Mouse (Mus musculus) urinary bladder, postnatal 0 days (tissue): ENCODE results near the gene Hsh2d. TPM values are rescaled to one million over a fixed set of nuclear protein-coding genes. Genes with fewer than 3 reads are reported as not detected.

Source experiments
- polyA plus RNA-seq: library from polyadenylated mRNA; unstranded; fragments of >200 nt; fragmentation: Nextera tagmentation; extraction: Ambion mirVana; gene quantifications from 2 replicates; pipeline ENCODE4 v1.2.1, GENCODE M21; 2015

Gene Hsh2d
- 0.08 and 0.19 TPM in 2 replicates for polyA plus RNA-seq

GRCm38 (mm10) chr8:72189417-72190214, at the start of gene Hsh2d:
Gene Hsh2d (plus strand): TSS chr8:72189638.

DNA sequence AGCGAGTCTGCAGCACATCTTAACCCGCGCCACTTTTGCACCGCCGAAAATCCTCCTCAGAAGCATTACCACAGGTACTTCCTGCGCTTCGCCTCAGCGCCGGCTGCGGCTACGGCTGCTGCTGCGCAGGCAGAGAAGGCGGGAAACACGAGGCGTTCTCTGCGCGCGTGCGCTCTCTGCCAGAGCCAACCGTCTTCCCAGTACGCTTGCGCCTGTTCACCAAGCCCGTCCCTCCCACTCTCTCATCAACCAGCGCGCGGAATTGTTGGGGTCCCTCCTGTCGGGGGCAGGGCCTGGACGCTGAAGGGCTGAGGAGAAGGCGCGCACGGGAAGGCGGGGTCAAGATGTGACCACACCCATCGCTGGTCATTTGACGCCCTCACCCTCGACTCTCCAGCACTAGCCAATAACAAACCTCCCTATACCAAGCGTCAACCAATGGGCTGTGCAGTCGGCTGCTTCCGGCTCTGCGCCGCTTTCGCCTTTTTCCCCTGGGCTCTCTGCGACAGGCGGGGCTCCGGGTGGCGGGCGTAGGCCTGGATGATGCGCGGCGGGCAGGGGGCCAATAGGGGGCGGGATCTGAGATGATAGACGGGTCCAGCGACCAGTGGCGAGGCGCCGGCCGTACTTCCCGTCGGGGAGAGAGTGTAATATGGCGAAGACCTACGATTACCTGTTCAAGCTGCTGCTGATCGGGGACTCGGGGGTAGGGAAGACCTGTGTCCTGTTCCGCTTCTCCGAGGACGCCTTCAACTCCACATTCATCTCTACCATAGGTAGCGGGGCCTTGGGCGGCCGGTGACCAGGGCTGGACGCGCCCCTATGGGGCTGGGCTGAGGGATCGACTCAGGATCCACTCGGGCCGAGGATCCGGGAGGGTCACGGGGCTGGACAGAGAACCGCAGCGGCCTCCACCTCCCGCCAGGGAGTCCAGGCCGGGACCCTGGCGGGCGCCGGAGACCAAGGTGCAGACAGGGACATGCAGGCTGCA, 28.4 kb upstream of the Hsh2d start, which contains the start of gene Rab8a:
Gene Rab8a, plus strand, starts transcription at position 494 of the 991 bp plus-strand sequence.

GRCm38 (mm10) chr8:72212751-72213150, 23.3 kb downstream of the Hsh2d start, which contains the start of gene Cib3:
Gene Cib3 (minus strand): TSS chr8:72212837.

GRCm38 (mm10) chr8:72213536-72213935, 24.1 kb downstream of the Hsh2d start, which contains the start of gene Gm11034:
Gene Gm11034 (minus strand): TSS chr8:72213636.

DNA sequence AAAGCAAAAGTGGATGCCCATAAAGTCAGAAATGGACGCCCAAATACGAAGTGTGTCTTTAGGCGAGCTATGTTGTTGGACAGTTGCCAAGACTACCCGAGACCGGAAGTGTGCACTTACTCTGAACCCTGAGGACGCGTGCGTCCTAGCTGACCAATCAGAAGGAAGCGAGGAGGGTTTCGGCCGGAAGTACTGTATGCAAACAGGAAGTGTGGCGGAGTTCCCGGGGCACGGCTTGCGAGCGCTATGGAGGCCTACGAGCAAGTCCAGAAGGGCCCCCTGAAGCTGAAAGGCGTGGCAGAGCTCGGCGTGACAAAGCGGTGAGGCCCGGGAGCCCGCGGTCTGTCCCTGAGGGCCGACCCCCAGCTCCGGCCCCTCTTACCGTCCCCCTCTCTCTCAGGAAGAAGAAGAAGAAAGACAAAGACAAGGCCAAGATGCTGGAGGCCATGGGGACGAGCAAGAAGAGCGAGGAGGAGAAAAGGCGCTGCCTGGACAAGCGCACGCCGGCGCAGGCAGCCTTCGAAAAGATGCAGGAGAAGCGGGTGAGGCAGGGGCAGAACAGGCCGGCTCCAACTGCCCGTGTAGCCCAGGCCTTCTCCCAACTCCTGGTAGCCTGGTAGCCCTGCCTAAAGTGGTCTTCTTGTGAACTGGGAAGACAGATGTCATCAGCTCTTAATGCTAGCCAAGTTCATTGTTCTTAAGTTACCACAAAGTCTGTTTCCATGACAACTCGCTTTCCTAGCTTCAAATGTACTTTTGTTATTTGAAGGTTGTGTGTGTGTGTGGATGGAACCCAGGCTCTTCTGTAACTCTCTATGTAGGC, 30.3 kb downstream of the Hsh2d start, which contains the start of gene Fam32a:
Gene Fam32a, plus strand, starts transcription at position 190 of the 823 bp plus-strand sequence.

DNA sequence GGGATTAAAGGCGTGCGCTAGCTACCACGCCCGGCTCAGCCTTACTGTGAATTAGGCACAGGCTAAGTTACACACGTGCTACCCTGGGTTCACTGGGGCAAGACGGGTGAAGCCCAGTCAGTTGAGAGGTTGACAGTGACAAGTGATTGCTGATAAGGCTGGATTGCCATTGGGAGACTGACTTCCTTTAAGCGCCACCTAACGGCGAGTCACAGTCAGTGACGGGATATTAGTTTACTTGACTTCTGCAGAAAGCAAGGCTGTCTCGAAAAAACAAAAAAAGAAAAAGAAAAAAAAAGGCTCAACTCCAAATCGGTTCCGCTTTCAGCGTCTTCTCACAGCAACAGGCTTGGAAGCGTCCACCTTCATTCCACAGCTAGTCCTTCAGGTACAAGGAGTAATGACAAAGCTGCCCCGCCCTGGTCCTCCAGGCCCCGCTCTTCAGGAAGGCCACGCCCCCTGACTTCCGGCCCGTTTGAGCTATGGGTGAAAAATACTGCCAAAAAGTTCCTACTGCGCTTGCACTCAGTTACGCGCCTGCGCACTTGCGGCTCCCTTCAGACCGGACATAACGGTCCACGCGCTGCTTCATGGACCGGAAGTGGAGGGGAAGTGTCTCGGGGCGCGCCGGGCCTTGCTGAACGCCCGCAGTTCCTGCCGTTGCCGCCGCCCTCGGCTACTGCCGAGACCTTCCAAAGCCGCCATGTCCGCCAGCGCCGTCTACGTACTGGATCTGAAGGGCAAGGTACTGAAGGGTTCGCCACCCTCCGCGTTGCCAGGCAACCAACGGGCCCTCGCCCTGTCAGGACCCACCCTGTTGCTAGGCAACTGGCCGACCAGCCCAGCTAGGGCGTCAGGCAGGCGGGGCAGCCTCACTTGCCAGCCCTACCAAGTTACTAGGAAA, 50.3 kb downstream of the Hsh2d start, which contains the start of gene Ap1m1:
Gene Ap1m1, plus strand, starts transcription at position 520 of the 904 bp plus-strand sequence.

Other genes with a start within 250 kb of the Hsh2d start
- gene Zfp961, start 238.6 kb upstream of the Hsh2d start, polyA plus RNA-seq = 9.5 and 9.8 TPM in 2 replicates
- 2.1 and 17.7 TPM in 2 replicates for gene Cyp4f18, start 180.0 kb upstream of the Hsh2d start, polyA plus RNA-seq
- gene Olfr372, start 148.4 kb upstream of the Hsh2d start, polyA plus RNA-seq = not detected in 2 replicates
- not detected in 2 replicates for gene Olfr373, start 106.5 kb upstream of the Hsh2d start, polyA plus RNA-seq
- gene Olfr374, start 82.6 kb upstream of the Hsh2d start, polyA plus RNA-seq = not detected in 2 replicates
- 416 and 576 TPM in 2 replicates for gene Tpm4, start 54.7 kb upstream of the Hsh2d start, polyA plus RNA-seq
- 75.3 and 77.5 TPM in 2 replicates for gene Rab8a, start 28.4 kb upstream of the Hsh2d start, polyA plus RNA-seq
- gene Cib3, start 23.2 kb downstream of the Hsh2d start, polyA plus RNA-seq = not detected in 2 replicates
- gene Gm11034, start 24.0 kb downstream of the Hsh2d start, polyA plus RNA-seq = not detected in 2 replicates
- 55.5 and 56.7 TPM in 2 replicates for gene Fam32a, start 30.1 kb downstream of the Hsh2d start, polyA plus RNA-seq
- 67.9 and 72.6 TPM in 2 replicates for gene Ap1m1, start 50.4 kb downstream of the Hsh2d start, polyA plus RNA-seq
- 7.1 and 7.8 TPM in 2 replicates for gene Gm10282, start 115.6 kb downstream of the Hsh2d start, polyA plus RNA-seq
- gene Klf2, start 129.4 kb downstream of the Hsh2d start, polyA plus RNA-seq = 22.9 and 33.7 TPM in 2 replicates
- 23.0 and 24.0 TPM in 2 replicates for gene Eps15l1, start 231.8 kb downstream of the Hsh2d start, polyA plus RNA-seq